Mouse (Mus musculus): ENCODE data around the gene Trmt10a. TPM values are rescaled to one million over a fixed set of nuclear protein-coding genes. Genes with fewer than 3 reads are reported as not detected.

The Trmt10a gene
- total RNA-seq, 4 experiments from 2014 or later = 0.80 to 2.5 (median 2.1) TPM

DNA sequence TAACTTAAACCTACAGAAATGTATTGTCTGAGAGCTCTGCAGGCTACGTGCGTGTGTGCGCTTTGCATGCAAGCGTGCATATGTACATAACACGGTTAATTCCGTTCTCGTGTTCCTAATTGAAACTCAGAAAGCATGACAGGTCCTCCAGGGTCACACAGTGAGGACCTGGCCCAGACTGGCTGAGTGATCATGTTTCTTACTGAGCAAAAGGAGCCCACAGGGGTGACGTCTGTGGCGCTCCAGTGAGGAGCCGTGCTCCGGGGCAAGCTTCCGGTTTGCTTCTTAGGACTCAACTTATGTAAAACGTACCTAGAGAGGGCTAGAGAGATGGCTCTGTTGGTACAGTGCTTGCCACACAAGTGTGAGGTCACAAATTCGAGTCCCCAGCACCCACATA, 53.8 kb downstream of the Trmt10a start:
- peak in 1 of 2 experiments; percentile 10 for DNase-seq (ENCODE audit: low spot score in 2 of 2)

DNA sequence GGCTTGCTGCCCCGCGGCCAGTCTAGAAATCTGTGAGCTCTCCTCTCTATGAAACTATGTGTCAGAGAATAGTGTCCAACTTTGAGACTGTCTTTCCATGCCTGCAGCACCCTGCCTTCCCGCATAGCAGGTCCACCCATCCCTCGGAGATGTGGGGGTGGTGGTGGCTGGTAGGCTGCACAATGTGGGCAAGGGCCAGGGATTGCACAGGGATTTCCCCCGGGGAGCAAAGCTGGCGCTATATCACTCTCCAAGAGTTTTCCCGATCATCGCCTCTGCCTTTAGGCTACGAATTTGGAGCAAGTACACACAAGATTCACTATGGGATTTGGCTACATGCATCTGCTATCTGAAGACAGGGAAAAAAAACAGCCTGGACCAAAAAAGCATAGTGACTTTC, 54.3 kb downstream of the Trmt10a start:
- no peak for DNase-seq (ENCODE audit: low spot score in 2 of 2)

DNA sequence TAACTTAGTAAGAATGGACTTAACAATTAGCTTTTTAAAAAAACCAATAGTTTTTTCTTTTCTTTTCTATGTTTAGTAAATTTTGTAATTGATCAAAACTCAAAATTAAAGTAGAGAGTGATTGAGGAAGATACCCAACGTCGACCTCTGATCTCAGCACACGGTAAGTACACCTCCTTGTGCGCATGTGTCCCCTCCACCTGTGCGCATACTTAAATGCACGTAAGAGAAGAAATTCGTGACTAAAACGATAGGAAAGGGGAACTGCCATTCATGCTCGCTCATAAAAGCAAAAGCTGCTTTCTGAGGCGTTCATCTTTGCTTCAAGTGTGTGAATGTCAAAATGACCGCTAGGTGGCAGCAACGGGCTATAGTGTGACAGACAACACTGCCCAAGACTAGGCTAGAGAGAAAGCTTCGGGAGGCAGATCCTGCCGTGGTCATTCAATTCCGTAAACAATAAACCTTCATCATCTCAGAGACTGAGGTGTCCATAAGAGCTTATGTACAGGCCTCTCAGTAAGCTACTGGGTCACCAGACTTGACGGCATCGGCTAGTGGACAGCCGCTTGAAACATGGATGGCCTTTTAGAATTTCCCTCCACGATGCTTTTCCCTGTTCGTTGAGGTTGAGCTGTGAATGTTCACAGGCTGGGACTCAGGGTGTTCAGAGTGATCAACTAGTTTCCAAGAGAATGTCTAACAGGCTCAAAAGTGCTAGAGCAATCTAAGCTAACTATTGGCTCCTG, 54.9 kb downstream of the Trmt10a start:
- DNase-seq (ENCODE audit: low spot score in 2 of 2) = peak; percentile 74 to 77

DNA sequence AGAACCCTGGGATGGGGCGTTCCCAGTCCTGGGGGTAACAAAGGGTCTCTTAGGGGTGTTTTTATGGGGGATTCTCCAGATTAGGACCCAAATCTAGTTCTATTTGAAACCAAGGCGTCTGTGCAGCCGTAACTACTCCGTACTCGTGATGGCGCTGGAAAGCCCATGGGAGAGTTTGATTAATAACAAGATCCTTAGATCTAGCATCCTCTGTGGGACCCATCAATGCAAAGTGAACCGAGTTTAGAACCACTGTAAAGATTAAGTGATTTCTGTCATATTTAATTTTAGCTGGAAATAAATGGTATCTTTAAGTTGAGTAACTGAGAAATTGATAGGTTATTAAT, 55.4 kb downstream of the Trmt10a start:
- no peak for DNase-seq (ENCODE audit: low spot score in 2 of 2)

DNA sequence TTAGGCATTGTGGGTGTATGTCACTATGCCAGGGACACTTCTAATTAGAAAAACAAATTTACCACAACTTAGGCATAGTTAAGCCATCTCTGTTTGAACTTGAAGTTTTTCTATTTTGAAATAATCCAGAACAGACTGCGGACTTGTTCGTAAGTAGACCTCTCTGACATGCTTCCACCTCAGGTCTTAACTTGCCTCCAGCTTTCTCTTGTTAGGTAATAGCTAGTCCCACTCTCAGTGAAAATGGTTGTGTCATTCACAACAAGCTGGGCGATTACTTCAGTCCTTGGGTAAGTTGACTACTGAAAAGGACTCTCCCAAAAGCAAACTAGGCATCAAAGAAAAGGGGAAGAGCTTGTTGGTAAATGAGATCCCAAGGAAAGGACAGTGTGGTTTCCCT, 65.6 kb downstream of the Trmt10a start:
- no peak for DNase-seq (ENCODE audit: low spot score in 2 of 2)

Other genes with a start within 250 kb of the Trmt10a start
- 10 to 100 TPM; 46.7 to 51.7 (median 50.5) TPM for gene Lamtor3, start 224.9 kb upstream of the Trmt10a start, total RNA-seq (2022)
- 1 to 10 TPM; 1.2 to 2.4 (median 1.9) TPM for gene Dapp1, start 161.9 kb upstream of the Trmt10a start, total RNA-seq (2022)
- gene 1110002E22Rik, start 78.4 kb upstream of the Trmt10a start, total RNA-seq (2022) = 100 to 1,000 TPM in 1 of 4 experiments, 10 to 100 TPM in 3; 52.7 to 126 (median 95.8) TPM
- gene Gm5105, start 76.1 kb upstream of the Trmt10a start, total RNA-seq (2022) = 1 to 10 TPM in 2 of 4 experiments, under 1 TPM in 2; 0.72 to 1.8 (median 1.2) TPM
- gene Mttp, start 1.5 kb downstream of the Trmt10a start, total RNA-seq (2022) = 1 to 10 TPM; 1.3 to 2.5 (median 1.5) TPM
- not detected for gene 4930579F01Rik, start 50.4 kb downstream of the Trmt10a start, total RNA-seq (2022)
- gene Adh7, start 74.3 kb downstream of the Trmt10a start, total RNA-seq (2022) = under 1 TPM; 0.12 to 0.88 (median 0.37) TPM
- 10 to 100 TPM; 14.7 to 36.9 (median 23.9) TPM for gene Adh1, start 117.5 kb downstream of the Trmt10a start, total RNA-seq (2022)
- gene Adh6a, start 169.8 kb downstream of the Trmt10a start, total RNA-seq (2022) = not detected
- under 1 TPM in 1 of 4 experiments, not detected in 3; 0.16 TPM for gene Adh6b, start 198.3 kb downstream of the Trmt10a start, total RNA-seq (2022)

Data from gastrocnemius, adult 8-10 months (tissue).